Mouse (Mus musculus): ENCODE measurements around the gene Pigb.

Gene Pigb

DNA sequence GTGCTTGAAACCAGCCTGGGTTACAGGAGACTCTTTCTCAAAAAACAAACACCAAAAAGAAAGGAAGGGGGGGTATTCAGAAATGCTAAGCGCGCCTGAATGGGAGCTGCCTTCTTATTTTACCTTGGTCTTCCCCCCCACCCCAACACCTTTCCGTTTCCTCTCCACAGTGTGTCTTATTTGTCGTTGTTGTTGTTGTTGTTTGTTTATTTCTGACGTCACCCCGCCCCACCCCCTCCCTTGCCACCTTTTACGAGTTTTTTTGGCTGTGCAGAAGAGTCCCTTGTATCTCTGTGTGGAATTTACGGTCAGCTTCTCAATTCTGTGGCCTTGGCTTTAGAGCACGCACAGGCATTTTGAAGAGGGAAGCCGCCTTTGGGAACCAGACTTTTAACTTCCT is 5.5 kb upstream of the Pigb start:
- no peak for DNase-seq (ENCODE audit: low read depth, low spot score)

DNA sequence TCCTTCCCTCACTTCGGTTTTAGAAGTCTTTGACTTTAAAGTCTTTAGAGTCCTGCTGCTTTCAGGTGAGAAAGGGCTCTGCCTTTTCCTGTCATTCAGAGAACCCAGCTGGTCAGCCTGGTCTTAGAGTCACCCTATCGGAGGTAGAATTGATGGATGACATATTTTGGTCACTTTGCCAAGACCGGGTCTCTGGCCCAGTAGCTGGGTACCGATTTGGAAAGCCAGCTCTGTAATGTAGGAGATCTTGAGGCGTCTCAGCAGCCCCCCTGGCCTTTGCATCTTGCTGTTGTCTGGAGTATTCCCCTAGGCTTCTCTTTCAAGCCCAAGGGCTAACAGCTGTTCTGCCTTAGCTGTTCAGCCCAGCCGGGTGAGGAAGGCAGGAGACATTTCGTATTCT is 5.0 kb upstream of the Pigb start:
- no peak for DNase-seq (ENCODE audit: low read depth, low spot score)

DNA sequence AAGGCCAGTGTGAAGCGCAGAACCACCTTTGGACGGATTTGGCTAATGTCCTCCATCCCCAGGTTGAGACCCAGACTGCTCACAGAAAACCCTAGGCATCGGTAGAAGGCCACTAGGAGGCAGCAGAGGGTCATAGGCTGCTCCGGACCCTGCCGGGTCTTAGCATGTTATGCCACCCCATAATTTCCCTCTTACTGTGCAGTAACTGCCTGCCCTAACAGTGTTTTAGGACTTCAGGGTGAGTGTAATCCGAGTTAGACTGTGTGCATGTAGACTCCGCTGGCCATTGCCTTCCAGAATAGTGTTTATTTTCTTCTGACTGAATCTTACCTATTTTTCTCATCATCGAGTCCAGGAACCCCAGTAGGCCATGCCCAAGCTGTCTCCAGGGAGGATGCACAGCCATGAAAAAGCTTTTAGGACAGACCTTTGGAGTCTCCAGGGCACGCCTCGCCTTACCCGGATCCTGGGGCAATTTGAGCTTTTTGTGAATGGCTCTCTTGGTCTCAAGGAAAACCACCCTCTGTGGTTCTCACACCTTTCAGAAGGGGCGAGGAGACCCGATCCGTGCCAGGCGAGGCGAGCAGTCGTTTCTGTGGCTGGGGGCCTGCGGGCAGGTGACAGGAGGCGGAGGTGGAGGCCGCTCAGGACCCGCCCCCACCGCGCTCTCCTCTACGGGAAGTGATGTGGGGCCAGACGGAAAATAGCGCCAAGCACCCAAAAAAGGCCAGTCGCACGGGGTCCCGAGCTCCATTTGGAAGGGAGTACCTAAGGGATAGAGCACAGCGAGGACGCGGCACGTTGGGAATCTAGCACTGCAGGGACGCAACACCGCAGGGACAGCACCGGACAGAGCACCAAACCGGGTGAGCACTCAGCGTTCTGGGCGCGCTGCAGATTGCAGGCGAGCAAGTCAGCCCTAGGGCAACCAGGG is 4.2 kb upstream of the Pigb start, which contains the start of gene Rab27a:
Gene Rab27a (plus strand): TSS at position 709 of the 934 bp plus-strand sequence.
- DNase-seq (ENCODE audit: low read depth, low spot score), result peak; percentile 63

DNA sequence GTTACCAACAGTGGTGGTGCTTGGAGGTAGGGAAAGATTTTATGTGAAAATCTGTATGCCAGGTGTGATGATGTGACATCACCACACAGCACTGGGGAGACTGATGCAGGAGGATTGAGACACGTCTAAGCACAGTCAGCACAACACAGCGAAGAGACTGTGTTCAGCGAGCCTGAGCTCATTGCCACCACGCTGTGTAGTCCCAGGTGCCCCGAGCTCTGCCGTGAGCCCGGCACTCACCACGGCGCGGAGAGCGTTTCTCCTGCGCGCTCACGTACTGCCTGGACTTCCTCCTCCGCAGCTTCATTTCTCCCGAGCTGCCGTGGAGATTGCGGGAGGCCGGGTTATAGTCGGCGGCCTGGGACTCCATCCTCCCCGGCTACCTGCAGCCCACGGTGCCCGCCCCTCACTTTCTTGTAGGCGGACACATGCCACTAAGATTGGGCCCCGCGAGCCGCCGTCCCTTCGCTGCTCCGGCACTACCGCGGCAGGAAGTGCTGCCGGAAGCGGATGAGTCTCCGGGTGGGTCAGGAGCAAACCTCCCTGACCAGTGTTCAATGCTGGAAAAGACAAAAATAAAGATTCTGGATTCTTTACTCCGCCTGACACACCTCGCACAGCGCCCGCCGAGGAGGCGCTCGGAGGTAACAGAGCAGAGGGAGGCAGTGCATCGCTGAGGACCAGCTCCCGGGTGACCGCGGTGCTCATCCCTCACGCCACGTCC is 794 bp downstream of the Pigb start:
- DNase-seq (ENCODE audit: low read depth, low spot score), result peak; percentile 75

DNA sequence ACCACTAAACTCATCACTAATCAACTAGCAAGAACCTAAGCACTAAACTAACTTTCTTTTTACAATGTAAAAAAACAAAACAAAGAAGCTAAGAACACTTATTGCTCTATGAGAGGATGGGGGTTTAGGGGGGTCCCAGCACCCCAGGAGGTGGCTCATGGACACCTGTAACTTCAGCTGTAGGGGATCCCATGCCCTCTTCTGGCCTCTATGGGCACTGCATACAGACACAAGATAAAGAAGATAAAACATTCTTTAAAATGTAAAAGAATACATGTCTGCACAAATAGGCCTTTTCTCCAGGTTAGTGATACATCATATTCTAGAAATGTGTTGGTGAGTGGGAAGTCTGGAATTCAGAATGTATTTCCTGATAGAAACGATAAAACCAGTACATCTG is 6.8 kb downstream of the Pigb start:
- no peak for DNase-seq (ENCODE audit: low read depth, low spot score)

DNA sequence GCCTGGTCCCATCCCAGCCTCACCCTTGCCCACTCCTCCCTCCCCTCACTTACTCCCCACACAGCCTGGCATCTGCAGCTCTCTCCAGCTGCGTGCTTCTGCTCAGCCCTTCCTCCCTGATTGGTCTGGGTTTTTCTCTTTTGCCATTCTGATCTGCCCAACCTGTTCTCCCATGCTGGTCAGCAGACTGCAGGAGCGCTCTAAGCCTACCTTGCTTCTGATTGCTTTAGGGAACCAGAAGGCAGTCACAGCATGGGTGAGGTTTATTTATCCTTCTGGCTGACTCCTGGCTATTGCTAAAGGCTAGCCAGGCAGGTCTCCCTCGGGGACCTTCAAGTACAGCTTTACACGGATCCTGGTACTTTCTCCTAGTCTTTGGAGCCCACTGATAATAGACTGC is 8.8 kb downstream of the Pigb start:
- no peak for DNase-seq (ENCODE audit: low read depth, low spot score)

DNA sequence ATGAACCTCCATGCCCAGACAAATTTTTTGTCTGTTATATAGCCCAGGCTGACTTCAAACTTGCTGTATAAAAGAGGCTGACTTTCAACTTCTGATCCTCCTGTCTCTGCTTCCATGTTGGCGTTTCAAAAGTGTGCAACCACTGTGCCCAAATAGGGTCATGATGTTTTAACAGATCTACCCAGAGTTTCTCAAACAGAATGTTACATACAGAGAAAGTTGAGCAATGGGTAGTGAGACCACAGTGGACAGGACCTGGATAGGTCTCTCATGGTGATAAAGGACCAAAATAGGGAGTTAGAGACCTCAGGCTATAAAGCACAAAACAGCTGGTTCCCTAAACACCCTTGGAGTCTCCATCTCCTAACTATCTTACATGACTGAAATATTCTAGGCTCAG is 9.7 kb downstream of the Pigb start:
- DNase-seq (ENCODE audit: low read depth, low spot score), result no peak

DNA sequence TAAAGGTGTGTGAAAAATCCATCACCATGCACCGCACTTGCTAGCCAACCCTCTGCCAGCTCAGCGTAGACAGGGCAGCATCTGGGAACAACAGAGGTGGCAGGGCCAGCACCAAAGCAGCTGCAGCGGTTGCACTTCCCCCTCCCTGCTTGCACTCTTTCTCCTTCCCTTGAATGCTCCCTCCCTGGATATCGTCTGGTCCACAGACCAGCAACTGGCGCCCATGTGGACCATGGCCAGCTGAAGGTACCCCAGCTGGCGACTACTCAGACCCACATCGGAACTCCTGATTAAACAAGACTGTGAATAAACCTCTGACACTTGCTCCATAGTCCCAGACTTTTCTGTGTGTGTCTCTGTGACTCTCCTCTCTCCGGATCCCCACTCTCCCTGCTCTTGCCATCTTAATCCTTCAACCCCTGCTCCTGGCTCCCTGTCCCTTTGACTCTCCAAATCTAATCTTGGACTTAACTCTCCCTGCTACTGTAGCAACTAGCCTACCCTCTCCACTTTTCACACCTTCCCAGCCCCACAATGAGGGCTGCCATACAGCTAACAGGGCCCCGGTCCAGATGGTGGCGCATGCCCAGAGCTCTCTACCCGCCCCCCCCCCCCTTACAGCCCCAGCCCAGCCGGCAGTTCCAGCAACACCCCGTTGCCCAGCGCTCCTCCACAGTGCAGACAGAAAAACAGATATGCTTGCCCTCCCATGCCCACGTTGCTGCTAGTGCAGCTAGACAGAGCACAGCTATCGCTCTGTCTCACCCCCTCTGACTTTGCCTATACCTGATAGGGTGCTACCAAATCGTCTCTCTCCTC is 14.2 kb downstream of the Pigb start:
- peak; percentile 38 for DNase-seq (ENCODE audit: low read depth, low spot score)

DNA sequence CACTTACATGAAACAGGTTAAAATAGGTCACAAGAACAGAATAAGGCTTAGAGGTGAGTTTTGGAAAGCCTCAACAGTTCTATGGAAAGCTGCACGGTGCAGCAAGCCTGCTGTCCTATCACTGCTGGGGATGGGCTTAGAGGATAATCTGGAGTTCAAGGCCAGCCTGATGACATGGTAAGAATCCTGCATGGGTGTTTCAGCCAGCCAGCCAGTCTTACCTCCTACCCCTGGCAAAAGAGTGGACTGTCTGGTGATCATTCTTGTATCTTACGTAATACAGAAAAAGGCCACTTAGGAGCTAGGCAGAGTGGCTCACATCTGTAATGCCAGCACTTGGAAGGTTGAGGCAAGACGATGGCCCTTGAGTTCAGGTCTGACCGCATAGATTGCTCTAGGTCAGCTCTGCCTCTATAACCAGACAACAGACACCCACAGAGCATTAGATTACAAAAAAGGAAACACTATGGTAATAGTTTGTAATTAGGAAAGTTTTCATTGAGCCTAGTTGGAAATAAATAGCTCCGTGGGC is 19.5 kb downstream of the Pigb start:
- DNase-seq (ENCODE audit: low read depth, low spot score), result no peak

DNA sequence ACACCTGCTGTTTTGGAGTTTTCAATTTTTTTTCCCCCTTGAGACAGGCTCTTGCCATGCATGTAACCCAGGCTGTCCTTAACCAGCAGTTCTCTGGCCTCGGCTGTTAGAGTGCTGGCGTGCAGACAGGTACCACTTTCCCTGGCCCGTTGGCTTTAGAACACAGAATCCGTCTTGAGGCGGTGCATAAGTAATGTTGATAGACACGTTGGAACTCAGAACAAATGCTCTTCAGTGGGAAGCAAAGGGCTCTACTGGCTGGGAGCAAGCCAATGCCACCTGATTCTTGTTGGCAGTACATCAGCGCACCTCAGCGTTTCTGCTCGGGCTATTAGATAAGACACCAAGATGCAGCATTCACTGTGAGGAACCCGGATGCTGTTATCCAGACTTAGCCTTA is 20.3 kb downstream of the Pigb start:
- no peak for DNase-seq (ENCODE audit: low read depth, low spot score)

DNA sequence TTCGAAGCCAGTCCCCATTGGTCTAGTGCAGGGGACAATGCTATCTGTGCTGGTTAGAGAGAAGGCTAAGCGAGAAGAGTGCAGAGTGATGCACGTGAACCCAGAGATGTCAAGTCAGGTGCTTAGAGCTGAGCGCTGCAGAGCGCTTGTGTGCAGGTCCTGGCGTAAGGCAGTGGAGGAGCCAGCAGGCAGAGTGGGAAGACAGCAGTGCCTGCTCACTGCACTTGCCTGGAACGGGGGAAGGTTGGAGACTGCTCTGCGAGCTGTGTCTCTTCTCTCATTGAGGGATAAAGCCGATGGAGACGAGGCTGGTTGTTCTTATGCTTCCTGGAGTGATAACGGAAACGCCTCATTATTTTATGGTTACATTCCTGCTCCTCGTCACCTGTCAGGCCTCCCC is 25.5 kb downstream of the Pigb start:
- no peak for DNase-seq (ENCODE audit: low read depth, low spot score)

DNA sequence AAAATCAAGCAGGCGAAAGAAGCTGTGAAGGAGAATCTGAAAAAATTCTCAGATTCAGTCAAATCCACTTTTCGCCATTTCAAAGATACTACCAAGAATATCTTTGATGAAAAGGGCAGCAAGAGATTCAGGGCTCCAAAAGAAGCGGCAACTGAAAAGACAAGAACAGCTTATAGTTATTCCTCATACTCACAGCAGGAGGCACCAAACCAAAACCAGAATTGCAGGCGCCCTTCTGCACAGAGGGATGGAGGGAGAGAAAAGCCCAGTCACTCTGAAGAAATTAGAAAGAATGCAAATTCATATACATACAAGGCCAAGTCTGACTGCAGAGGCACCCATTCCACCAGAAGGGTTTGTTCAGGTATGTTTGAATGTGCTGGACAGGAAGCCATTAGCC is 27.5 kb downstream of the Pigb start:
- DNase-seq (ENCODE audit: low read depth, low spot score), result no peak

DNA sequence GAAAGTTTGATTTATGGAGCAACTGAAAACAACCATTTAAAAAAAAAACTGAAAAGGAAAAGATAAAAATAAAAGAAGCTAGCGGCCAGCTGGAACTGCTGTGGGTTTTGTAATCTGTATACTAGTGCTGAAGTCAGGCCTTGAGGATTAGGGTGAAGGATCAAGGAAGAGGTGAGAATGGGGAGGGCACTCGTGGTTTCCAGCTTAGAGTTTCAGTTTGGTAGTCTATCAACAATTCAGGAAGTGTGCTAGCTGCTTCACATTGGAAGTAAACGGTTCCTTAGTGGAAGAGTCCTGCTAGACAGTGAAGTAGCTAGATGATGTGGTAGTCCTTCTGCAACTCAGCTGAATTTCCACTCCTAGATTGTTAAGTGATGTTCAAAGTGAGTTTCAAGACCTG is 31.8 kb downstream of the Pigb start:
- DNase-seq (ENCODE audit: low read depth, low spot score), result no peak

DNA sequence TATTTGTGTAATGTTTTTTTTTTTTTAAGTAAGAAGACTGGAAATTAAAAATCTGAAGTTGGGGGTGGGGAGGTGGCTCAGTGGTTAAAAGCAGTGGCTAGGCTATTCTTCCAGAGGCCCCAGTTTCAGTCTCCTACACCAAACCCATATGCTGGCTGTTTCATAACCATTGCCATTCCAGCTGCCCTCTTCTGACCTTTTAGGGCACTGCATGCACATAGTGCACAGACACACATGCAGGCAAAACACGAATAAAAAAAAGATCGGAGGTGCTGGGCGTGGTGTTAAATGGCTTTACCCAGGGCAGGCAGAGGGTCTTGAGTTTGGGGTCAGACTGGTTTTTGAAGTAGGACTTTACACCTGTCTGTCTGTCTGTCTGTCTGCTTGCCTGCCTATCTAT is 34.0 kb downstream of the Pigb start:
- DNase-seq (ENCODE audit: low read depth, low spot score), result no peak

DNA sequence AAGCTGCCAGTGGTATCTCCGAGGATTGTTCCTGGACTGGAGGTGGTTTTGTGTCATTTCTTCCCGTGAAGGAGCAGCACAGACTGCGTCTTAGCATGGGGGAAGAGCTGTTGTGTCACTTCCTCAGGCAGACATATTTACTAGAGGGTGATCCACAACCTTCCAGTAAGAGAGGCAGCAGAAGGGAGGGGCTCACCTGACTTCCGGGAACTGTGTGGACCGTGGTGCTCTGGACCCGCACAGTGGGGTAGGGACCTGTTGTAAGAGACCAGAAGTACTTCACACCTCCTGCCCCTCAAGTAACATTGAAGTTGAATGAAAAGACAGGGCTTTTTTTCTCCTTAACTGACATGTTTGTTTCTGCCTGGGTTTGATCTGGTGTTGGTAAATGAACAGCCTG is 35.1 kb downstream of the Pigb start:
- DNase-seq (ENCODE audit: low read depth, low spot score), result no peak

DNA sequence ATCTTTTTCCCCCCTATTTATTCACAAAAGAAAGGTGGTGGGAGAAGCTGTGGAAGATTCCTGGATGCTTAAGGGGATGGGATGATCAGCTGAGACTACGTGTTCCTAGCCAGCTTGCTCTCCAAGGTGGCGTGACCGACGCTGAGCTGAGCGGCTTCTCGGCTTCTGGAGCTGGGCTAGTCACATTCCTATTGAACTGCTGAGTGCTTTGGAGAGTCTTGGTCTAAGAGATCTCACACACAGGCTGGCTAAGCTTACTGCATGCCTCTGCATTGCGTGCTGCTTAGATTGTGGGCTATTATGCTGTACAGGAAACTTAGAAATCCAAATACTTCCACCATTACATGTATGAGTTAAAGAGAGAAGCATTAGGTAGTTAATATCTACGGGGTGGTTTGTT is 36.1 kb downstream of the Pigb start:
- DNase-seq (ENCODE audit: low read depth, low spot score), result no peak

DNA sequence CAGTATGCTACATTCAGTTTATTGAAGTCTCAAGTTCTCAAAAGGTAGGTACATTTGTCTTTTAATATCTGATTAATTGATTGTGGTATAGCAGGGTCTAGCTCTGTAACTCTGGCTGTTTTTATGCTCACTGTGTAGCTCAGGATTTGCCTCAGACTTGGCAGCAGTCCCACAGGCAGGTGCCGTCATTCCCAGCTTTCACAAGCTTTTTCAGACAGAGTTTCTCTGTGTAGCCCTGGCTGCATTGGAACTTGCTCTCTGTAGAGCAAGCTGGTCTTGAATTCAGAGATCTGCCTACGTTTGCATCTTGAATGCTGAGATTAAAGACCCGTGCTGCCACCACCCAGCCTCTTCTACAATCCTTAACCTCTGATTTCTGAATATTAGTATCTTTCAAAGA is 38.0 kb downstream of the Pigb start:
- no peak for DNase-seq (ENCODE audit: low read depth, low spot score)

DNA sequence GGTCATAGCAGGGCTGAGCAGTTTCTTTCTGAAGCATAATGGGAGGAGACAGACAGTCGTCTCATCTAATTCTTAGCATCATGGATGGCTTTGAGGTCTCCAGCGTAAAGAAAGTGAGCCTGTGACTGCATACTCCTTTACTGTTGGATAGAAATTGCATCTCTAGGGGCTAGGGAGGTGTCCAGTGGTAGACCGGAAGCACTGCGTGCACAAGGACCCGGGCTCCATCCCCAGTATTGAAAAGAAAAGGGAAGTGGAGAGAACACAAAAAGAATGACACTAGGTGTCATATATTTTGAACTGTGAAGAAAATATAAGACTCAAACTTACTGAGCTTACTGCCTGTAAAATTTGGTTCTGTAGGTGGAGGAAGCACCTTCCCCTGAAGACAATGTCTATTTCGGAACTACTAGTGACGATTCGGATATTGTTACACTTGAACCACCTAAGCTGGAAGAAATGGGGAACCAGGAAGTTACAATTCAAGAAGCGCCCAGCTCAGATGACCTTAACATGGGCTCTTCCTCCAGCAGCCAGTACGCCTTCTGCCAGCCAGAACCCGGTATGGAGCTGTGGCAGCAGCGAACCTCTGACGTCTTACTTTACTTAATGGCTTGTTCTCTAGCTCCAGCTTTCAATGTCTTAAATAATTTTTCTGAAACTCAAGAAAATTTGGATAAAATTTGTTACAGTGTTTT is 38.7 kb downstream of the Pigb start:
- DNase-seq (ENCODE audit: low read depth, low spot score), result no peak

DNA sequence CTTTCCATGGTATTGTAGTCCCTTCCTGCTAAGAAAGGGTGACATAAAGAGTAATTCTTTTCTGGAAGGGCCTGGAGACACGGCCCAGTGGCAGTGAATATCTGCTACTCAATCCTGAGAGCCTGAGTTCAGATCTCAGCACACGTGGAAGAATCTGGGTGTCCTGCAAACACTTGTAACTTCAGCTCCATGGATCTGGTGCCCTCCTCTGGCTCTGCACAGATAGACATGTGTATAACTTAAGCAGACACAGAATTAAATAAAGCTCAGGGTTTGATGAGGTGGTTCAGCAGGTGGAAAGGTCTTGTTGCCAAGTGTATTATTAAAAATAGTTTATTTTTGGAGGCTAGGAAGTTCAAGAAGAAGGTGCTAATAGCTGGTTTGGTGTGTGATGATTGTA is 39.7 kb downstream of the Pigb start:
- no peak for DNase-seq (ENCODE audit: low read depth, low spot score)

DNA sequence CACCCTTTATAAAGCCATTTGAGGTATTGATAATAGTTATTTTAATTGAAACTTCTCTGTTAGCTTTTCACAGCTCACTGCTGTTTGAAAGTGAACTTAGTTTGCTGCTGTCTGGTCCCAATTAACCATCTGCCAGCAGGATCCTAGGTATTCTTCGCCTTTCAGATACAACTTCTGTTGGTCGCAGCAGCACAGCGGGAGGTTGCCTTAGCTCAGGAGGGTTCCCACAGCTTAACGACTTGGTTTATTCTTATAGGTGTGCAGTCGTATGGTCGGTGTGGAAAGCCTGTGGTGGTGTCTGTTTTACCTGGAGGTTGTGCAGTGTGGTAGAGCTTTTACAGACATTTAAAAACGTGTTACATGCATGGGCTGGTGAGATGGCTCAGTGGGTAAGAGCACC is 43.4 kb downstream of the Pigb start:
- no peak for DNase-seq (ENCODE audit: low read depth, low spot score)

DNA sequence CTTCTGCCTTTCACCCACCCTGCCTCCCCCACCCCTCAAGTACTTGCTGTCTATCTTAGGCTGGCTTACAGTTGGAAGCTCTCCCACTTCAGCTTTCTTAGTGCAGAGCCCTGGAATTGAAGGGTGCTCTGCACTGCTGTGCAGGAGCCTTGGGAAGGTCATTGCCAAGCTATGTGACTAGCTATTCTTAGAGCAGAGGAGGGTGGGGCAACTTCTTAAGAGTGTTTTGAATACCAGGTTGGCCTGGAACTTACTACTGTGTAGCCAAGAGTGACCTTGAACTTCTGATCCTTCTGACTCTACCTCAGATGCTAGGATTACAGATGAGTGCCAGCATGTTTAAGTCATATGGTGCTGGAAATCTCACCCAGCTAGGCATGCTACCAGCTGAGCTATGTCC is 44.0 kb downstream of the Pigb start:
- DNase-seq (ENCODE audit: low read depth, low spot score), result no peak
